Mouse (Mus musculus): ENCODE results near the gene Eif2b2. TPM values are rescaled to one million over a fixed set of nuclear protein-coding genes. Genes with fewer than 3 reads are reported as not detected.
A peak's percentile ranks its signal among the peaks of the same experiment; 100 is the strongest.

The Eif2b2 gene
- polyA plus RNA-seq, 1 experiment from 2014 or later = 84.4 TPM

DNA sequence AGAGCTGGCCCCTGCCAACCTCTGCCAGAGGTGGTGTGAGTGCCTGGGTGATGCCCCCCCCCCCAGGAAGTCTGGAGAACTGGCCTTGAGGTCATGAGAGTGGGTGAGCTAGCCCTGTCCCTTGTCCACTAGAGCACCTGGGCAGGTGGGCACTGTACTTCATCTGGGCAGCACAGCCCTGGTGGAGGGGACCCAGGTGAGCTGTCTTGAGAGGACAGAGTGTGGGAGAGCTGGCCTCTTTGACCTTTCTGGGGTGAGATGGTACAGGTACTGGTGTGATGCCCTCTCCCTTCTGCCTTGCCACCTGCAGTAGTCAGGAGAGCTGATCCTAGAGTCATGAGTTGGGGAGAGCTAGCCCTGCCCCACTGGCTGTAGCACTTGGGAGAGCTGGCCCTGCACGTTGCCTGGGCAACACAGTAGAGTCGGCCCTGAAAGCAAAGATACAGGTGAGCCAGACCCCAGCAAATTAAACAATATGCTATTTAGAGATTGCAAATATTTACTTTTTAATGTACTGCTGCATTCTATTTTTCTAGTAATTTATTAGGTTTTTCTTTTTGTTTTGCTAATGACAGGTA is 1.5 kb upstream of the Eif2b2 start:
- Histone ChIP-seq H3K27me3 (no peaks in the 10 kb centered on the region), H3K4me1 (replicated peaks) (peaks cover 25% of the 10 kb centered on the region), H3K27ac (no peak overlapping the region), H3K9me3 (no peaks in the 10 kb centered on the region), H3K36me3 (peaks cover 17% of the 10 kb centered on the region), H3K4me3 (no peak overlapping the region), H3K4me2 (no peak overlapping the region), H3K9ac (no peak overlapping the region)
- no peak for ATAC-seq (ENCODE audit: low FRiP score)
- 83% methylated on average over 2 of the region's 2 CpGs for whole genome bisulfite sequencing

DNA sequence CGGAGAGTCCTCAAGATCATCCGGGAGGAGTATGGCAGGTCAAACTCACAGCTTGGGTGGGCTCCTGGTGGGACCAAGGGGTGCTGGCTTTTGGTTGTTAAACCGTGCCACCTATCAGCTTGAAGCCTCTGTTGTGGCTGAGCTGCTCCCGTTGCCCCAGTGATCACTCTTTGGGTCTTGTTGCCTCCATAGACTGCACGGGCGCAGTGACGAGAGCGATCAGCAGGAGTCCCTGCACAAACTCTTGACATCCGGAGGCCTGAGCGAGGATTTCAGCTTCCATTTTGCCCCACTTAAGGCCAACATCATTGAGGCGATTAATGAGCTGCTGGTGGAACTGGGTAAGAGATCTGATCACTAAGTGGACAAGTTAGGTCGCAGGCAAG is 617 bp downstream of the Eif2b2 start:
- no peak for ATAC-seq (ENCODE audit: low FRiP score)
- H3K9me3 ChIP-seq = no peaks in the 10 kb centered on the region
- H3K9ac ChIP-seq = peak overlapping the region; percentile 84
- peak overlapping the region; percentile 79 for H3K4me2 ChIP-seq
- WGBS = 5% methylated on average over 12 of the region's 12 CpGs
- H3K27ac ChIP-seq = peak overlapping the region; percentile 76; the same call in 1 of the 2 replicates
- H3K36me3 ChIP-seq = peaks cover 38% of the 10 kb centered on the region
- peak overlapping the region; percentile 83 for H3K4me3 ChIP-seq
- H3K4me1 ChIP-seq (replicated peaks) = peaks cover 25% of the 10 kb centered on the region
- no peaks in the 10 kb centered on the region for H3K27me3 ChIP-seq

GRCm38 (mm10) chr12:85227227-85227626 is 7.9 kb downstream of the Eif2b2 start:
- no peak overlapping the region for H3K27ac ChIP-seq
- no peak for ATAC-seq (ENCODE audit: low FRiP score)

GRCm38 (mm10) chr12:85227876-85228599 is 8.8 kb downstream of the Eif2b2 start:
- Histone ChIP-seq H3K4me1 (replicated peaks) (0 out of 2 replicates have a peak, but pooled peaks cover 5% of the 10 kb centered on the region), H3K4me2 (no peak overlapping the region), H3K36me3 (peaks cover 44% of the 10 kb centered on the region), H3K27ac (no peak overlapping the region), H3K9ac (no peak overlapping the region), H3K4me3 (no peak overlapping the region), H3K9me3 (no peaks in the 10 kb centered on the region), H3K27me3 (no peaks in the 10 kb centered on the region)
- WGBS = 77% methylated on average over 15 of the region's 15 CpGs
- no peak for ATAC-seq (ENCODE audit: low FRiP score)

More at GRCm38 (mm10) chr12:85227227-85227626, 7.9 kb downstream of the Eif2b2 start:
- Histone ChIP-seq H3K9ac (no peak overlapping the region), H3K9me3 (no peaks in the 10 kb centered on the region), H3K4me1 (replicated peaks) (no peaks in the 10 kb centered on the region), H3K27me3 (no peaks in the 10 kb centered on the region), H3K36me3 (peaks cover 52% of the 10 kb centered on the region), H3K4me3 (no peak overlapping the region), H3K4me2 (no peak overlapping the region)
- 80% methylated on average over 7 of the region's 7 CpGs for WGBS

GRCm38 (mm10) chr12:85233376-85234358 is 14.4 kb downstream of the Eif2b2 start:
- peak; percentile 52; the same call in 1 of the 2 replicates for ATAC-seq (ENCODE audit: low FRiP score)

GRCm38 (mm10) chr12:85237553-85237952 is 18.3 kb downstream of the Eif2b2 start:
- Histone ChIP-seq H3K9ac (no peak overlapping the region), H3K4me2 (no peak overlapping the region), H3K4me3 (no peak overlapping the region), H3K27ac (no peak overlapping the region), H3K27me3 (no peaks in the 10 kb centered on the region), H3K36me3 (peaks cover 29% of the 10 kb centered on the region), H3K9me3 (no peaks in the 10 kb centered on the region), H3K4me1 (replicated peaks) (peaks cover 14% of the 10 kb centered on the region)
- no peak for ATAC-seq (ENCODE audit: low FRiP score)
- 90% methylated on average over 5 of the region's 5 CpGs for WGBS

More at GRCm38 (mm10) chr12:85233376-85234358, 14.4 kb downstream of the Eif2b2 start:
- Histone ChIP-seq H3K9me3 (no peaks in the 10 kb centered on the region), H3K9ac (0 out of 2 replicates have a peak overlapping the region, but pooled peaks have one; percentile 9), H3K4me1 (replicated peaks) (peaks cover 14% of the 10 kb centered on the region), H3K27me3 (no peaks in the 10 kb centered on the region), H3K36me3 (peaks cover 23% of the 10 kb centered on the region), H3K27ac (peak overlapping the region; percentile 71), H3K4me3 (no peak overlapping the region), H3K4me2 (no peak overlapping the region)
- 72% methylated on average over 21 of the region's 21 CpGs for WGBS

DNA sequence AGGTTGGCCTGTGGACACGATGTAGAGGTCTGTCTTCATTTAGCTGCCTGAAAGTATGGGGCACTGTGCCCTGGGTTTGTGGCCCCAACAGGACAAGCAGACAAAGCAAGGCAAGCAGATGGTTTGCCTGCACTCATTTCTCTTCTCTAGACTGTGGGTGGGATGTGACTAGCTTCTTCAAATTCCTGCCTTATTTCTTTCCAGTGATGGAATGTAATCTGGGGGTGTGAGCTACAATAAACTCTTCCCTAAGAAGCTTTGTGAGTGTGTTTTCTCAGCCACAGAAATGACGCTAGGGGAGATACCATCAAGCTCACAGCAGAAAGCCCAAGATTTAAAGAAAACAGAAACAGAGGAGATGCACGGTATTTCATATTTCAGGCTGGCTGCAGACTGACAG is 32.8 kb downstream of the Eif2b2 start:
- Histone ChIP-seq H3K27ac (no peak overlapping the region), H3K27me3 (no peaks in the 10 kb centered on the region), H3K9me3 (0 out of 2 replicates have a peak, but pooled peaks cover 4% of the 10 kb centered on the region), H3K36me3 (peaks cover 13% of the 10 kb centered on the region), H3K4me1 (replicated peaks) (no peaks in the 10 kb centered on the region), H3K4me3 (no peak overlapping the region), H3K4me2 (no peak overlapping the region), H3K9ac (no peak overlapping the region)
- WGBS = 87% methylated on average over 3 of the region's 3 CpGs
- ATAC-seq (ENCODE audit: low FRiP score) = no peak

- H3K36me3 ChIP-seq = peaks cover 14% of the 10 kb centered on the region; the same call in 1 of the 2 replicates
- H3K27ac ChIP-seq = no peak overlapping the region
- H3K9me3 ChIP-seq = no peaks in the 10 kb centered on the region
- WGBS = 80% methylated on average over 7 of the region's 7 CpGs
- H3K4me2 ChIP-seq = no peak overlapping the region
- ATAC-seq (ENCODE audit: low FRiP score) = no peak
- H3K4me1 ChIP-seq (replicated peaks) = no peaks in the 10 kb centered on the region
- H3K27me3 ChIP-seq = no peaks in the 10 kb centered on the region
- H3K9ac ChIP-seq = no peak overlapping the region
- H3K4me3 ChIP-seq = no peak overlapping the region
Observed at GRCm38 (mm10) chr12:85256074-85256751, 36.9 kb downstream of the Eif2b2 start.

GRCm38 (mm10) chr12:85257008-85257639 is 37.8 kb downstream of the Eif2b2 start:
- Histone ChIP-seq H3K4me1 (replicated peaks) (no peaks in the 10 kb centered on the region), H3K4me2 (no peak overlapping the region), H3K9me3 (no peaks in the 10 kb centered on the region), H3K27me3 (no peaks in the 10 kb centered on the region), H3K27ac (no peak overlapping the region), H3K36me3 (peaks cover 14% of the 10 kb centered on the region; the same call in 1 of the 2 replicates), H3K4me3 (no peak overlapping the region), H3K9ac (no peak overlapping the region)
- WGBS = 86% methylated on average over 7 of the region's 7 CpGs
- ATAC-seq (ENCODE audit: low FRiP score) = no peak

DNA sequence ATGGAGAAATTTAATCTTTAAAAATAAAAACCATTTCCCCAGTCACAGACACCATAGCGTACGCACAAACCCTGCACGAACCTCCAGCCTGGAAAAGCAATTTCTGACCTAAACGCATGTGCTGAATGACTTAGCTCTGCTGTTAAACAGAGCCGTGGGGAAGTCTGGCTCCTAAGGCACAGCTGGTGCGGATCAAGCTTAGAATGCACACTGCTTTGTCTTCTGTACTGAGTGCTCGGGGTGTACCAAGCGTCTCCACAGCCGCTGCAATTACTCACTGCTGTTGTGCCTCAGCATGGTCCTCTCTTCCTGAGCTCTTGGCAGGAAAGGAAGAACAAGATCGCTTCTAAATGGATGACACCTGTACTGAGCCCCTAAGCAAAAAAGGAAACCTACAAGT is 43.2 kb downstream of the Eif2b2 start:
- H3K9me3 ChIP-seq = no peaks in the 10 kb centered on the region
- no peak overlapping the region for H3K4me2 ChIP-seq
- H3K4me3 ChIP-seq = no peak overlapping the region
- no peaks in the 10 kb centered on the region for H3K27me3 ChIP-seq
- H3K4me1 ChIP-seq (replicated peaks) = peaks cover 8% of the 10 kb centered on the region; the same call in 1 of the 2 replicates
- WGBS = 53% methylated on average over 10 of the region's 10 CpGs
- H3K27ac ChIP-seq = peak overlapping the region; percentile 56; the same call in 1 of the 2 replicates
- H3K36me3 ChIP-seq = peaks cover 22% of the 10 kb centered on the region
- H3K9ac ChIP-seq = no peak overlapping the region
- ATAC-seq (ENCODE audit: low FRiP score) = no peak

GRCm38 (mm10) chr12:85263190-85263589 is 43.9 kb downstream of the Eif2b2 start:
- H3K4me1 ChIP-seq (replicated peaks) = peaks cover 8% of the 10 kb centered on the region; the same call in 1 of the 2 replicates
- peaks cover 24% of the 10 kb centered on the region for H3K36me3 ChIP-seq
- no peaks in the 10 kb centered on the region for H3K27me3 ChIP-seq
- H3K27ac ChIP-seq = no peak overlapping the region
- H3K4me2 ChIP-seq = no peak overlapping the region
- H3K9ac ChIP-seq = no peak overlapping the region
- no peak for ATAC-seq (ENCODE audit: low FRiP score)
- no peak overlapping the region for H3K4me3 ChIP-seq
- H3K9me3 ChIP-seq = no peaks in the 10 kb centered on the region
- 87% methylated on average over 5 of the region's 5 CpGs for WGBS
